Mouse (Mus musculus) bone marrow macrophage, adult 2 months (primary cell): ENCODE measurements around the gene Rnf7.

Experiments
- CTCF ChIP-seq: IDR thresholded peaks from 2 replicates; pipeline ENCODE4 v1.5.1; 2012; ENCODE audit warnings: low read depth, mild to moderate bottlenecking, low read length, moderate library complexity
- POLR2A ChIP-seq: IDR thresholded peaks from 2 replicates; pipeline ENCODE4 v1.6.1; 2012; ENCODE audit warnings: mild to moderate bottlenecking, low read depth, low read length, borderline replicate concordance

DNA sequence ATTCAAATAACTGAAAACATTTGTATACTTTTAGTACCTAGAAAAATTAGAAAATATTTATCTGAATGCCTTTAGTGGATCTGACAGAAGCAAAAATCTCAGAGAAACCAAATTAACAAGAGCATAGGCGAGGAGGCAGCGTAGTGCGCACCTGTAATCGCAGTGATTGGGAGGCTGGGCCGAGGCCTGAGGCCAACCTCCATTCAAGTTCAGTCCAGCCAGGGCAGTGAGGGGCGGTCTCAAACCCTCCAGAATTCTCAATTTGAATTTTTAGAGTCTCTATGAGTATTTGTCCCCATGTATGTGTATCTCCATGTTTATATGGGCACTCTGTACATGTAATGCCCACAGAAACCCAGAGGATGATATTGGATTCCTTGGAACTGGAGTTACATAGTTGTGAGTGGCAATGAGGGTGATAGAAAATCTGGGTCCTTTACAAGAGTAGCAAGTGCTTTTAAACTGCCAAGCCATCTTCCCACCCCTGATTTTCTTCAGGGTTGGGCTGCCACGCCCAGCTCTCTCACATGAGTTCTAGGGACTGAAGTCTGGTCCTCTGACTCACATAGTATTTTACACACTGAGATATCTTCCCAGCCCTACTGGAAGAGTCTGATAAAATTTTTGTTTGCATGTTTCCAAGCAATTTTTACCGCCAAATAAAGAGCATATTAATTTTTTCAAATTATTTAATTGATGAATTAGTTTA, 8.1 kb downstream of the Rnf7 start:
- TF ChIP-seq CTCF (no peak), POLR2A (no peak)
